Mouse (Mus musculus) forebrain, embryonic 14.5 days (tissue): Measurements from ENCODE around the gene Cfap73. TPM values are rescaled to one million over a fixed set of nuclear protein-coding genes. Genes with fewer than 3 reads are reported as not detected.

Source experiments
- ATAC-seq: fragments of 200-750 bp; cut with Nextera tagmentation; 2 replicates; pipeline ENCODE4 v1.8.0; 2017; ENCODE audit warnings: mild to moderate bottlenecking, moderate library complexity
- DNase-seq: peaks from one replicate; pipeline ENCODE4 v3.0.0-alpha.2; 2015; ENCODE audit warnings: low spot score
- H3K27ac ChIP-seq: fragments of 300-500 bp; sonication (generic); 2 replicates; pipeline ENCODE4 v1.5.1; 2014; ENCODE audit warnings: low read depth, mild to moderate bottlenecking, control low read depth, low read length, moderate library complexity
- H3K27me3 ChIP-seq: fragments of 300-500 bp; sonication (generic); replicated peaks from 2 replicates; pipeline ENCODE4 v1.6.1; 2014; ENCODE audit warnings: low read length, control low read depth, mixed read lengths; ENCODE audit not compliant: control insufficient read depth, insufficient read depth
- H3K36me3 ChIP-seq: fragments of 300-500 bp; sonication (generic); 2 replicates; pipeline ENCODE4 v1.6.1; 2014; ENCODE audit warnings: low read length, control low read depth; ENCODE audit not compliant: control insufficient read depth, insufficient read depth
- H3K4me1 ChIP-seq: fragments of 300-500 bp; sonication (generic); 2 replicates; pipeline ENCODE4 v1.6.1; 2014; ENCODE audit warnings: antibody characterized with exemption, low read length, control low read depth; ENCODE audit not compliant: control insufficient read depth, insufficient read depth
- H3K4me2 ChIP-seq: fragments of 300-500 bp; sonication (generic); 2 replicates; pipeline ENCODE4 v1.6.1; 2014; ENCODE audit warnings: mild to moderate bottlenecking, control low read depth, low read length
- H3K4me3 ChIP-seq: fragments of 300-500 bp; sonication (generic); 2 replicates; pipeline ENCODE4 v1.5.1; 2014; ENCODE audit warnings: low read depth, low read length, control low read depth
- H3K9ac ChIP-seq: fragments of 300-500 bp; sonication (generic); 2 replicates; pipeline ENCODE4 v1.6.1; 2014; ENCODE audit warnings: mild to moderate bottlenecking, low read length, control low read depth, moderate library complexity
- H3K9me3 ChIP-seq: fragments of 300-500 bp; sonication (generic); replicated peaks from 2 replicates; pipeline ENCODE4 v1.6.1; 2016; ENCODE audit warnings: low read length, control low read depth, mixed read lengths; ENCODE audit not compliant: control insufficient read depth
- WGBS: fragments of 180-500 bp; shearing (Covaris S2); extraction: QIAGEN DNeasy Blood & Tissue Kit; methylation state at CpG from one replicate; pipeline ENCODE4 v1.1.7; 2014; 5-methylcytosine and 5-hydroxymethylcytosine counted together
- polyA plus RNA-seq: library from polyadenylated mRNA; unstranded; fragments of >200 nt; fragmentation: Nextera tagmentation; extraction: Ambion mirVana; gene quantifications from 2 replicates; pipeline ENCODE4 v1.2.1, GENCODE M21; 2014

Cfap73 gene
- polyA plus RNA-seq, 1 experiment from 2014 or later, result 0.19 TPM

DNA sequence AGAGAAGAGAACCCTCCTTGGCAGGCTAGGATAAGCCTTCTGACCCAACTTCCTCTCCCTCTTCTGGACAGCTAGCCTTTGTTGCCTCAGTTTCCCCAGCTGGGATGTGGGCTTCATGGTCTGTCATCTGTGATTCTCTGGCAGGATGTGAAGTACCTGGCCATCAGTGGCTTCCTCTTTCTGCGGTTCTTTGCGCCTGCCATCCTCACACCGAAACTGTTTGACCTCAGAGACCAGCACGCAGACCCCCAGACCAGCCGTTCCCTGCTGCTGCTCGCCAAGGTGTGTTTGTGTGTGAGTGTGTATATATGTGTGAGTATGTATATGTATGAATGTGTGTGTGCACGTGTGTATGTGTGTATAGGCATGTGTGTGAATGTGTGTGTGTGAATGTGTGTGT is 36.1 kb upstream of the Cfap73 start:
- H3K36me3 ChIP-seq, result no peaks in the 10 kb centered on the region
- H3K4me2 ChIP-seq, result no peak overlapping the region
- 89% methylated on average over 7 of the region's 7 CpGs for WGBS
- no peaks in the 10 kb centered on the region for H3K4me1 ChIP-seq
- no peaks in the 10 kb centered on the region for H3K9me3 ChIP-seq
- H3K9ac ChIP-seq, result no peak overlapping the region
- no peak overlapping the region for H3K4me3 ChIP-seq
- H3K27me3 ChIP-seq, result no peaks in the 10 kb centered on the region
- H3K27ac ChIP-seq, result no peak overlapping the region
- DNase-seq (no peak), ATAC-seq (no peak)

DNA sequence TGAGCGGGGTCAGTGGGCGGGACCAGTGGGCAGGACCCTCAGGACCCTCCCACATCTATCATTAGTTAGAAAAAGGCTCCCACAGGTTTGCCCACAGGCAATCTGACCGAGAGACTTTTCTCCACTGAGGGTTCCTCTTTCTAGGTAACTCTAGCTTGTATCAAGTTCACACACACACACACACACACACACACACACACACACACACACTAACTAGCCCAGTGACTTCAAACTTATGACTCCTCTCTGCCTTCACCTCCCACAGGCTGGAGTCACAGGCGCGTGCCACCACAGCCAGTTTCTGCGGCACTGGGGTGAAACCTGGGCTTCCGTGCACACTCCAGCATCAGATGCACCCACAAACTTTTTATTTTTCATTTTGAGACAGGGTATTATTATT is 34.7 kb upstream of the Cfap73 start:
- DNase-seq (no peak), ATAC-seq (no peak)
- Histone ChIP-seq H3K36me3 (no peaks in the 10 kb centered on the region), H3K9ac (no peak overlapping the region), H3K27ac (no peak overlapping the region), H3K27me3 (no peaks in the 10 kb centered on the region), H3K9me3 (no peaks in the 10 kb centered on the region), H3K4me2 (no peak overlapping the region), H3K4me1 (no peaks in the 10 kb centered on the region), H3K4me3 (no peak overlapping the region)
- 68% methylated on average over 7 of the region's 7 CpGs for WGBS

- Histone ChIP-seq H3K27me3 (no peaks in the 10 kb centered on the region), H3K36me3 (no peaks in the 10 kb centered on the region), H3K4me3 (no peak overlapping the region), H3K9ac (no peak overlapping the region), H3K4me2 (no peak overlapping the region), H3K27ac (no peak overlapping the region), H3K9me3 (no peaks in the 10 kb centered on the region), H3K4me1 (no peaks in the 10 kb centered on the region)
- 48% methylated on average over 2 of the region's 2 CpGs for WGBS
- ATAC-seq, result no peak
- no peak for DNase-seq
These were observed 30.9 kb upstream of the Cfap73 start for GRCm38 (mm10) chr5:120664888-120665287.

GRCm38 (mm10) chr5:120660816-120661215 is 26.8 kb upstream of the Cfap73 start:
- Histone ChIP-seq H3K27ac (peak overlapping the region; percentile 35; the same call in 1 of the 2 replicates), H3K36me3 (no peaks in the 10 kb centered on the region), H3K4me2 (no peak overlapping the region), H3K27me3 (no peaks in the 10 kb centered on the region), H3K9ac (no peak overlapping the region; the same call in 1 of the 2 replicates), H3K4me3 (no peak overlapping the region), H3K9me3 (no peaks in the 10 kb centered on the region), H3K4me1 (no peaks in the 10 kb centered on the region)
- peak; percentile 77 for DNase-seq
- WGBS, result 30% methylated on average over 5 of the region's 5 CpGs
- ATAC-seq, result peak; percentile 46; the same call in 1 of the 2 replicates

DNA sequence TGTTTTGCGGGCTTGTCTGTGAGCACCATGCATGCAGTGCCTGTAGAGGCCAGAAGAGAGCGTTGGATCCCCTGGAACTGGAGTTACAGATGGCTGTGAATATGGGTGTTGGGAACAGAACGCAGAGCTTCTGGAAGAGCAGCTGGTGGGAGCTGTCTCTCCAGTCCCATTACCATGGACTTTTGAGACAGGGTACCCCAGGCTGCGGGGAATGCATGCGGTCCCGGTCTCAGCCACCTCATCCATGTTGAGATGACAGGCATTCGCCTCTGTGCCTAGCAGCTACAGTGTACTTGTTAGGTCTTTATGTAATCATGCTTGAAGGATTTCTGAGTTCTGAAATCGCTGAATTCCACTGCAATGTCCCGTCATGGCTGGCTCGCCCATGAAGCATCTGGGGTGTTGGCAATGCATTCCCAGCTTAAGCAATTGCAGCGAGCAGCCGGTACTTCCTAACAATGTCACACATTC is 22.3 kb upstream of the Cfap73 start:
- no peaks in the 10 kb centered on the region for H3K4me1 ChIP-seq
- no peaks in the 10 kb centered on the region for H3K9me3 ChIP-seq
- no peaks in the 10 kb centered on the region for H3K27me3 ChIP-seq
- H3K4me3 ChIP-seq, result no peak overlapping the region
- no peak overlapping the region for H3K9ac ChIP-seq
- ATAC-seq (peak; percentile 63; the same call in 1 of the 2 replicates), DNase-seq (peak; percentile 75)
- WGBS, result 70% methylated on average over 12 of the region's 12 CpGs
- H3K36me3 ChIP-seq, result no peaks in the 10 kb centered on the region
- no peak overlapping the region for H3K4me2 ChIP-seq
- H3K27ac ChIP-seq, result peak overlapping the region; percentile 33; the same call in 1 of the 2 replicates

GRCm38 (mm10) chr5:120653873-120654272 is 19.8 kb upstream of the Cfap73 start:
- H3K36me3 ChIP-seq, result no peaks in the 10 kb centered on the region
- no peak overlapping the region for H3K9ac ChIP-seq
- no peak overlapping the region for H3K4me3 ChIP-seq
- ATAC-seq, result no peak
- H3K4me1 ChIP-seq, result peaks cover 4% of the 10 kb centered on the region; the same call in 1 of the 2 replicates
- peak overlapping the region; percentile 39; the same call in 1 of the 2 replicates for H3K27ac ChIP-seq
- WGBS, result 89% methylated on average over 2 of the region's 2 CpGs
- no peak overlapping the region for H3K4me2 ChIP-seq
- no peaks in the 10 kb centered on the region for H3K9me3 ChIP-seq
- no peak for DNase-seq
- peaks cover 13% of the 10 kb centered on the region for H3K27me3 ChIP-seq

DNA sequence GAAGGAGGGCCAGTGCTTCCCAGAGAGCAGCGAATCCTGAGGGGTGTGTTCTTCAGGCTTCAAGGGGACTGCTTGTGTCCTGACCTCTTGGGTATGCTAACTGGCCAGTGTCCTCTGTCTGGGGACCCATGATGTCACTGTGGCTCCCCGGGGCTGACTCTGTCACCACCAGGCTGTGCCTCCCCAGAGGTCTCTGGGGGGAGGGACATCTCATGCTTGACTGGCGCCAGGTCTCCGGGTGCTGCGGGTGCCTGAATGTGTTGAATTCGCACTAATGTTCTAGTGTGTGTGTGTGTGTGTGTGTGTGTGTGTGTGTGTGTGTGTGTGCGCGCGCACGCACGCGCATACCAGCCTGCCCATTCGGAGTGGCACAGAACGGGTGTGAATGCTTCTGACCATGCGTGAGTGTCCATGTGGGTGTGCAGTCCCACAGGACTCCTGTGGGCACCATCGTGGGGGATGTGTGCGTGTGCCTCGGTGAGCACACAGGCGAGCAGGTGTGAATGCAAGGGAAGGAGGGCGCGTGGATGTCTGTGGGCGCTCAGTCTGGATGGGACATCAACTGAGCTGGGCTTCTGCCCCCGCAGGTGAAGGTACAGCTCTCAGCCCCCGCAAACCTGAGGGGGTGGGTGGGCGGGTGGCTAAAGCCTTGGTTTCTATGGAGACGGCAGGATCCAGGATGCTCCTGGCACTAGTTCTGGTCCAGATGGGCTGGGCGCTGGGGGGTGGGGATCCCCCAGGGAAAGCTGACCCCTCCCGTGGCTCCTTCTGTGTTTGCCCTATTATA is 19.1 kb upstream of the Cfap73 start:
- ATAC-seq (no peak), DNase-seq (no peak)
- Histone ChIP-seq H3K9me3 (no peaks in the 10 kb centered on the region), H3K4me3 (no peak overlapping the region), H3K27ac (peak overlapping the region; percentile 39; the same call in 1 of the 2 replicates), H3K9ac (no peak overlapping the region), H3K4me2 (no peak overlapping the region), H3K4me1 (peaks cover 10% of the 10 kb centered on the region; the same call in 1 of the 2 replicates), H3K27me3 (peaks cover 15% of the 10 kb centered on the region), H3K36me3 (no peaks in the 10 kb centered on the region)
- 79% methylated on average over 28 of the region's 28 CpGs for WGBS

DNA sequence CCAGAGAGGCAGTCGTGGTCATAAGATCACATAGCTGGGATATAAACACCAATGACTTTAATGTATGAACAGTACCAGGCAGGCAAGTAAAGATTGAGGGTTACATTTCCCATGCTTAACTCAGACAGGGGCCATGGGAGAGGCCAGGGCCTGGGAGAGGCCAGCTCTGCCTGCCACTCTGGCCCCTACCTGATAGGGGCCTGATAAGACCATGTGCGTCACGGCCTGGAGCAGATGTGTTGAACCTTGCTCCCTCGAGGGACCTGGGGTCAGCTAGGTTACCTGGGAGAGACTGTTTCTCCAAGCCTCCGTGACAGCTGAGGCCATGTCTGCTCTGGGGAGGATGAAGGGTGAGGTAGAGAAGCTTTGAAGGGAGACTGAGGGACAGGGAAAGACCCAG is 17.2 kb upstream of the Cfap73 start:
- Histone ChIP-seq H3K9me3 (no peaks in the 10 kb centered on the region), H3K4me3 (no peak overlapping the region), H3K27me3 (peaks cover 19% of the 10 kb centered on the region), H3K4me1 (peaks cover 10% of the 10 kb centered on the region; the same call in 1 of the 2 replicates), H3K9ac (no peak overlapping the region), H3K36me3 (no peaks in the 10 kb centered on the region), H3K4me2 (no peak overlapping the region), H3K27ac (no peak overlapping the region)
- WGBS, result 90% methylated on average over 5 of the region's 5 CpGs
- DNase-seq, result no peak
- no peak for ATAC-seq

DNA sequence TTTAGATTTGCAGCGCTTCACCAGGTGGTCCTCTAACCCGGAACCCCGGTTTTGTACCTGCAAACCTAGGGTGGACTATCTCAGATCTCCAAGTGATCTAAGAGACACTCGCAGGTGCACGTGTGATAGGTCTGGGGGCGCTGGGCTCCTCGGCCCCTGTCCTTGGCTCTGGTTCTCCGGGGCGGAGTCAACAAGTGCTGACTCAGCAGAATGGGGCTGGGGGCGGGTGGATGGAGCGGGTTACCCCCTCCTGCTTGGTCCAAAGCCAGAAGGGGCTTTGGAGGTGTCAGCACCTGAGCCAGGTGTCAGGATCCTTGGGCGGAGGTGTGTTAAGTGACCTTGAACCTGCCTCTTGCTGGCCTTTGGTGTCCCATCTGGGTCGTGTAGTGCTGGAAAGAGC is 15.9 kb upstream of the Cfap73 start:
- no peak for DNase-seq
- Histone ChIP-seq H3K27me3 (peaks cover 19% of the 10 kb centered on the region), H3K4me1 (peaks cover 10% of the 10 kb centered on the region; the same call in 1 of the 2 replicates), H3K4me3 (no peak overlapping the region), H3K36me3 (no peaks in the 10 kb centered on the region), H3K9ac (no peak overlapping the region), H3K27ac (no peak overlapping the region), H3K9me3 (no peaks in the 10 kb centered on the region), H3K4me2 (no peak overlapping the region)
- WGBS, result 23% methylated on average over 13 of the region's 13 CpGs
- ATAC-seq, result no peak
